Mouse (Mus musculus) embryonic facial prominence, embryonic 10.5 days (tissue): Measurements from ENCODE around the gene Egfem1. TPM values are rescaled to one million over a fixed set of nuclear protein-coding genes. Genes with fewer than 3 reads are reported as not detected.

Experiments used
- DNase-seq: peaks from one replicate; pipeline ENCODE4 v3.0.0-alpha.2; 2017; ENCODE audit warnings: low spot score
- H3K27ac ChIP-seq: fragments of 300-500 bp; sonication (generic); replicated peaks from 2 replicates; pipeline ENCODE4 v1.5.1; 2016; ENCODE audit warnings: mild to moderate bottlenecking
- H3K27me3 ChIP-seq: fragments of 300-500 bp; sonication (generic); replicated peaks from 2 replicates; pipeline ENCODE4 v1.6.1; 2016; ENCODE audit warnings: low read depth, mild to moderate bottlenecking; ENCODE audit not compliant: poor library complexity, severe bottlenecking
- H3K36me3 ChIP-seq: fragments of 300-500 bp; sonication (generic); replicated peaks from 2 replicates; pipeline ENCODE4 v1.6.1; 2016; ENCODE audit warnings: mild to moderate bottlenecking, moderate library complexity
- H3K4me1 ChIP-seq: fragments of 300-500 bp; sonication (generic); 2 replicates; pipeline ENCODE4 v1.6.1; 2016
- H3K4me3 ChIP-seq: fragments of 300-500 bp; sonication (generic); 2 replicates; pipeline ENCODE4 v1.5.1; 2016; ENCODE audit warnings: mild to moderate bottlenecking, moderate library complexity
- H3K9me3 ChIP-seq: fragments of 300-500 bp; sonication (generic); 2 replicates; pipeline ENCODE4 v1.6.1; 2016; ENCODE audit warnings: mild to moderate bottlenecking
- WGBS: fragments of 180-500 bp; shearing (Covaris S2); methylation state at CpG from one replicate; pipeline ENCODE4 v1.1.7; 2016; 5-methylcytosine and 5-hydroxymethylcytosine counted together
- polyA plus RNA-seq: library from polyadenylated mRNA; unstranded; fragments of >200 nt; fragmentation: Nextera tagmentation; extraction: Ambion mirVana; gene quantifications from 2 replicates; pipeline ENCODE4 v1.2.1, GENCODE M21; 2016

Egfem1 gene
- polyA plus RNA-seq, 1 experiment from 2014 or later, result 2.8 TPM

GRCm38 (mm10) chr3:29082996-29083350 is 1.1 kb downstream of the Egfem1 start:
- DNase-seq, result no peak
- peak overlapping the region; percentile 49; the same call in 1 of the 2 replicates for H3K27ac ChIP-seq
- peak overlapping the region; percentile 69 for H3K4me3 ChIP-seq
- 3% methylated on average over 12 of the region's 12 CpGs for WGBS
- no peaks in the 10 kb centered on the region for H3K9me3 ChIP-seq
- peaks cover 21% of the 10 kb centered on the region for H3K4me1 ChIP-seq
- H3K27me3 ChIP-seq, result peaks cover 83% of the 10 kb centered on the region
- no peaks in the 10 kb centered on the region for H3K36me3 ChIP-seq

GRCm38 (mm10) chr3:29098467-29098866 is 16.6 kb downstream of the Egfem1 start:
- Histone ChIP-seq H3K27ac (no peak overlapping the region), H3K9me3 (no peaks in the 10 kb centered on the region), H3K36me3 (no peaks in the 10 kb centered on the region), H3K4me1 (0 out of 2 replicates have a peak, but pooled peaks cover 2% of the 10 kb centered on the region), H3K27me3 (no peaks in the 10 kb centered on the region), H3K4me3 (no peak overlapping the region)
- WGBS, result 68% methylated on average over 2 of the region's 2 CpGs
- no peak for DNase-seq

GRCm38 (mm10) chr3:29106016-29106723 is 24.3 kb downstream of the Egfem1 start:
- H3K9me3 ChIP-seq, result no peaks in the 10 kb centered on the region
- no peaks in the 10 kb centered on the region for H3K27me3 ChIP-seq
- WGBS, result 71% methylated on average over 3 of the region's 3 CpGs
- H3K4me1 ChIP-seq, result no peaks in the 10 kb centered on the region
- H3K36me3 ChIP-seq, result no peaks in the 10 kb centered on the region
- no peak for DNase-seq
- no peak overlapping the region for H3K4me3 ChIP-seq
- no peak overlapping the region for H3K27ac ChIP-seq

- Histone ChIP-seq H3K27me3 (no peaks in the 10 kb centered on the region), H3K27ac (no peak overlapping the region), H3K4me3 (no peak overlapping the region), H3K9me3 (no peaks in the 10 kb centered on the region), H3K36me3 (no peaks in the 10 kb centered on the region), H3K4me1 (no peaks in the 10 kb centered on the region)
- DNase-seq, result no peak
- 83% methylated on average over 1 of the region's 1 CpGs for WGBS
These were observed 25.3 kb downstream of the Egfem1 start for GRCm38 (mm10) chr3:29107134-29107533.

- no peaks in the 10 kb centered on the region for H3K4me1 ChIP-seq
- DNase-seq, result no peak
- H3K27me3 ChIP-seq, result no peaks in the 10 kb centered on the region
- 81% methylated on average over 2 of the region's 2 CpGs for WGBS
- no peaks in the 10 kb centered on the region for H3K36me3 ChIP-seq
- no peak overlapping the region for H3K4me3 ChIP-seq
- no peak overlapping the region for H3K27ac ChIP-seq
- no peaks in the 10 kb centered on the region for H3K9me3 ChIP-seq
These were observed 28.5 kb downstream of the Egfem1 start for GRCm38 (mm10) chr3:29110321-29110720.

- DNase-seq, result no peak
- WGBS, result 84% methylated on average over 3 of the region's 3 CpGs
- Histone ChIP-seq H3K4me1 (no peaks in the 10 kb centered on the region), H3K9me3 (no peaks in the 10 kb centered on the region), H3K27me3 (no peaks in the 10 kb centered on the region), H3K36me3 (no peaks in the 10 kb centered on the region), H3K4me3 (no peak overlapping the region), H3K27ac (no peak overlapping the region)
These were observed 32.7 kb downstream of the Egfem1 start for GRCm38 (mm10) chr3:29114517-29114916.

GRCm38 (mm10) chr3:29117379-29117778 is 35.6 kb downstream of the Egfem1 start:
- H3K4me3 ChIP-seq, result no peak overlapping the region
- WGBS, result 67% methylated on average over 1 of the region's 1 CpGs

GRCm38 (mm10) chr3:29122556-29122955 is 40.7 kb downstream of the Egfem1 start:
- Histone ChIP-seq H3K9me3 (no peaks in the 10 kb centered on the region), H3K4me1 (no peaks in the 10 kb centered on the region), H3K36me3 (no peaks in the 10 kb centered on the region), H3K4me3 (no peak overlapping the region), H3K27me3 (no peaks in the 10 kb centered on the region), H3K27ac (no peak overlapping the region)
- DNase-seq, result no peak
- 86% methylated on average over 1 of the region's 1 CpGs for WGBS

More at GRCm38 (mm10) chr3:29117379-29117778, 35.6 kb downstream of the Egfem1 start:
- H3K36me3 ChIP-seq, result no peaks in the 10 kb centered on the region
- H3K9me3 ChIP-seq, result no peaks in the 10 kb centered on the region
- H3K27me3 ChIP-seq, result no peaks in the 10 kb centered on the region
- H3K4me1 ChIP-seq, result no peaks in the 10 kb centered on the region
- DNase-seq, result no peak
- H3K27ac ChIP-seq, result no peak overlapping the region

GRCm38 (mm10) chr3:29132054-29132931 is 50.5 kb downstream of the Egfem1 start:
- DNase-seq, result no peak
- peaks cover 31% of the 10 kb centered on the region for H3K4me1 ChIP-seq
- H3K4me3 ChIP-seq, result no peak overlapping the region
- peaks cover 5% of the 10 kb centered on the region; the same call in 1 of the 2 replicates for H3K27me3 ChIP-seq
- 77% methylated on average over 2 of the region's 2 CpGs for WGBS
- H3K9me3 ChIP-seq, result no peaks in the 10 kb centered on the region
- H3K27ac ChIP-seq, result no peak overlapping the region
- no peaks in the 10 kb centered on the region for H3K36me3 ChIP-seq

GRCm38 (mm10) chr3:29134509-29134908 is 52.7 kb downstream of the Egfem1 start:
- peaks cover 5% of the 10 kb centered on the region; the same call in 1 of the 2 replicates for H3K27me3 ChIP-seq
- no peak overlapping the region for H3K4me3 ChIP-seq
- 54% methylated on average over 11 of the region's 11 CpGs for WGBS
- peaks cover 38% of the 10 kb centered on the region for H3K4me1 ChIP-seq
- DNase-seq, result no peak
- no peaks in the 10 kb centered on the region for H3K9me3 ChIP-seq
- H3K36me3 ChIP-seq, result no peaks in the 10 kb centered on the region
- H3K27ac ChIP-seq, result no peak overlapping the region

- Histone ChIP-seq H3K9me3 (no peaks in the 10 kb centered on the region), H3K36me3 (no peaks in the 10 kb centered on the region), H3K4me1 (peaks cover 38% of the 10 kb centered on the region), H3K27ac (no peak overlapping the region), H3K4me3 (no peak overlapping the region), H3K27me3 (peaks cover 5% of the 10 kb centered on the region; the same call in 1 of the 2 replicates)
- WGBS, result 20% methylated on average over 9 of the region's 9 CpGs
- DNase-seq, result peak; percentile 18
These were observed 53.6 kb downstream of the Egfem1 start for GRCm38 (mm10) chr3:29135176-29136064.
